Mouse (Mus musculus) midbrain, embryonic 16.5 days (tissue): ENCODE results near the gene Pdzrn3. TPM values are rescaled to one million over a fixed set of nuclear protein-coding genes. Genes with fewer than 3 reads are reported as not detected.

ENCODE experiments used
- ATAC-seq: fragments of 200-750 bp; cut with Nextera tagmentation; 2 replicates; pipeline ENCODE4 v1.8.0; 2017; ENCODE audit warnings: moderate TSS enrichment
- H3K27ac ChIP-seq: fragments of 300-500 bp; sonication (generic); 2 replicates; pipeline ENCODE4 v1.5.1; 2014; ENCODE audit warnings: mild to moderate bottlenecking, low read length, mixed read lengths
- H3K27me3 ChIP-seq: fragments of 300-500 bp; sonication (generic); 2 replicates; pipeline ENCODE4 v1.6.1; 2014; ENCODE audit warnings: low read depth, low read length, mixed read lengths; ENCODE audit not compliant: control insufficient read depth, insufficient read depth
- H3K36me3 ChIP-seq: fragments of 300-500 bp; sonication (generic); 2 replicates; pipeline ENCODE4 v1.6.1; 2014; ENCODE audit warnings: mild to moderate bottlenecking, low read length, moderate library complexity, mixed read lengths; ENCODE audit not compliant: control insufficient read depth, insufficient read depth
- H3K4me1 ChIP-seq: fragments of 300-500 bp; sonication (generic); 2 replicates; pipeline ENCODE4 v1.6.1; 2014; ENCODE audit warnings: mild to moderate bottlenecking, low read length, mixed read lengths; ENCODE audit not compliant: control insufficient read depth, insufficient read depth
- H3K4me2 ChIP-seq: fragments of 300-500 bp; sonication (generic); 2 replicates; pipeline ENCODE4 v1.6.1; 2014; ENCODE audit warnings: mild to moderate bottlenecking, low read length, mixed read lengths
- H3K4me3 ChIP-seq: fragments of 300-500 bp; sonication (generic); 2 replicates; pipeline ENCODE4 v1.5.1; 2014; ENCODE audit warnings: low read depth, mild to moderate bottlenecking, low read length, moderate library complexity, mixed read lengths
- H3K9ac ChIP-seq: fragments of 300-500 bp; sonication (generic); 2 replicates; pipeline ENCODE4 v1.6.1; 2014; ENCODE audit warnings: low read depth, low read length, mixed read lengths
- H3K9me3 ChIP-seq: fragments of 300-500 bp; sonication (generic); replicated peaks from 2 replicates; pipeline ENCODE4 v1.6.1; 2014; ENCODE audit warnings: mild to moderate bottlenecking, low read length, mixed read lengths; ENCODE audit not compliant: control insufficient read depth, poor library complexity, severe bottlenecking
- WGBS: fragments of 180-500 bp; shearing (Covaris S2); extraction: QIAGEN DNeasy Blood & Tissue Kit; methylation state at CpG from one replicate; pipeline ENCODE4 v1.1.7; 2014; 5-methylcytosine and 5-hydroxymethylcytosine counted together
- polyA plus RNA-seq: library from polyadenylated mRNA; unstranded; fragments of >200 nt; fragmentation: Nextera tagmentation; extraction: Ambion mirVana; gene quantifications from 2 replicates; pipeline ENCODE4 v1.2.1, GENCODE M21; 2015

Gene Pdzrn3
- polyA plus RNA-seq, 1 experiment from 2014 or later, result 20.3 TPM

- WGBS, result 44% methylated on average over 5 of the region's 5 CpGs
- H3K9me3 ChIP-seq, result no peaks in the 10 kb centered on the region
- ATAC-seq, result peak; percentile 53
- no peak overlapping the region for H3K9ac ChIP-seq
- H3K27me3 ChIP-seq, result peaks cover 2% of the 10 kb centered on the region; the same call in 1 of the 2 replicates
- peaks cover 14% of the 10 kb centered on the region for H3K4me1 ChIP-seq
- H3K36me3 ChIP-seq, result no peaks in the 10 kb centered on the region
- H3K27ac ChIP-seq, result no peak overlapping the region
- no peak overlapping the region for H3K4me2 ChIP-seq
- H3K4me3 ChIP-seq, result no peak overlapping the region
Measured at GRCm38 (mm10) chr6:101251160-101251559, 126.5 kb downstream of the Pdzrn3 start.

- Histone ChIP-seq H3K27me3 (peaks cover 2% of the 10 kb centered on the region; the same call in 1 of the 2 replicates), H3K9me3 (no peaks in the 10 kb centered on the region), H3K27ac (no peak overlapping the region), H3K9ac (no peak overlapping the region), H3K36me3 (no peaks in the 10 kb centered on the region), H3K4me1 (no peaks in the 10 kb centered on the region), H3K4me2 (no peak overlapping the region), H3K4me3 (no peak overlapping the region)
- ATAC-seq, result no peak
- 68% methylated on average over 4 of the region's 4 CpGs for WGBS
Measured at GRCm38 (mm10) chr6:101246137-101246536, 131.6 kb downstream of the Pdzrn3 start.

- Histone ChIP-seq H3K36me3 (no peaks in the 10 kb centered on the region), H3K9ac (no peak overlapping the region), H3K27ac (no peak overlapping the region), H3K4me3 (no peak overlapping the region), H3K4me1 (no peaks in the 10 kb centered on the region), H3K4me2 (no peak overlapping the region), H3K27me3 (no peaks in the 10 kb centered on the region), H3K9me3 (no peaks in the 10 kb centered on the region)
- ATAC-seq, result no peak
- 90% methylated on average over 3 of the region's 3 CpGs for WGBS
Measured at GRCm38 (mm10) chr6:101244355-101244754, 133.3 kb downstream of the Pdzrn3 start.

GRCm38 (mm10) chr6:101243189-101243815, 134.4 kb downstream of the Pdzrn3 start:
- no peak for ATAC-seq
- no peak overlapping the region for H3K4me3 ChIP-seq
- H3K36me3 ChIP-seq, result no peaks in the 10 kb centered on the region

GRCm38 (mm10) chr6:101236641-101237246, 141.0 kb downstream of the Pdzrn3 start:
- no peak overlapping the region for H3K9ac ChIP-seq
- H3K27me3 ChIP-seq, result no peaks in the 10 kb centered on the region
- H3K4me3 ChIP-seq, result no peak overlapping the region
- no peak overlapping the region for H3K4me2 ChIP-seq
- no peaks in the 10 kb centered on the region for H3K9me3 ChIP-seq
- no peak overlapping the region for H3K27ac ChIP-seq
- ATAC-seq, result no peak
- 32% methylated on average over 5 of the region's 5 CpGs for WGBS
- no peaks in the 10 kb centered on the region for H3K36me3 ChIP-seq
- H3K4me1 ChIP-seq, result peaks cover 14% of the 10 kb centered on the region

More at GRCm38 (mm10) chr6:101243189-101243815, 134.4 kb downstream of the Pdzrn3 start:
- Histone ChIP-seq H3K9ac (no peak overlapping the region), H3K27ac (no peak overlapping the region), H3K9me3 (no peaks in the 10 kb centered on the region), H3K4me2 (no peak overlapping the region), H3K4me1 (no peaks in the 10 kb centered on the region), H3K27me3 (no peaks in the 10 kb centered on the region)
- WGBS, result 85% methylated on average over 7 of the region's 7 CpGs

GRCm38 (mm10) chr6:101236230-101236629, 141.5 kb downstream of the Pdzrn3 start:
- Histone ChIP-seq H3K4me3 (no peak overlapping the region), H3K27me3 (no peaks in the 10 kb centered on the region), H3K9ac (0 out of 2 replicates have a peak overlapping the region, but pooled peaks have one; percentile 4), H3K36me3 (no peaks in the 10 kb centered on the region), H3K4me1 (peaks cover 14% of the 10 kb centered on the region), H3K4me2 (no peak overlapping the region), H3K9me3 (no peaks in the 10 kb centered on the region), H3K27ac (no peak overlapping the region)
- WGBS, result 21% methylated on average over 7 of the region's 7 CpGs
- ATAC-seq, result 0 out of 2 replicates have a peak, but pooled peaks have one; percentile 41

GRCm38 (mm10) chr6:101234349-101234748, 143.3 kb downstream of the Pdzrn3 start:
- Histone ChIP-seq H3K9me3 (no peaks in the 10 kb centered on the region), H3K36me3 (no peaks in the 10 kb centered on the region), H3K27ac (no peak overlapping the region), H3K27me3 (no peaks in the 10 kb centered on the region), H3K9ac (no peak overlapping the region), H3K4me1 (peaks cover 14% of the 10 kb centered on the region), H3K4me2 (no peak overlapping the region), H3K4me3 (no peak overlapping the region)
- no peak for ATAC-seq
- WGBS, result 29% methylated on average over 10 of the region's 10 CpGs

GRCm38 (mm10) chr6:101233680-101234079, 144.0 kb downstream of the Pdzrn3 start:
- 29% methylated on average over 6 of the region's 6 CpGs for WGBS
- H3K9ac ChIP-seq, result no peak overlapping the region
- no peaks in the 10 kb centered on the region for H3K9me3 ChIP-seq
- H3K4me2 ChIP-seq, result no peak overlapping the region
- H3K27ac ChIP-seq, result no peak overlapping the region
- H3K4me1 ChIP-seq, result peaks cover 14% of the 10 kb centered on the region
- H3K4me3 ChIP-seq, result no peak overlapping the region
- no peaks in the 10 kb centered on the region for H3K27me3 ChIP-seq
- ATAC-seq, result peak; percentile 40; the same call in 1 of the 2 replicates
- no peaks in the 10 kb centered on the region for H3K36me3 ChIP-seq

- WGBS, result 19% methylated on average over 8 of the region's 8 CpGs
- no peak overlapping the region for H3K4me3 ChIP-seq
- peak overlapping the region; percentile 46 for H3K27ac ChIP-seq
- no peaks in the 10 kb centered on the region for H3K27me3 ChIP-seq
- 0 out of 2 replicates have a peak overlapping the region, but pooled peaks have one; percentile 2 for H3K9ac ChIP-seq
- no peaks in the 10 kb centered on the region for H3K36me3 ChIP-seq
- no peak overlapping the region for H3K4me2 ChIP-seq
- peaks cover 9% of the 10 kb centered on the region for H3K4me1 ChIP-seq
- H3K9me3 ChIP-seq, result no peaks in the 10 kb centered on the region
- ATAC-seq, result no peak
Measured at GRCm38 (mm10) chr6:101227294-101227855, 150.3 kb downstream of the Pdzrn3 start.
